Mouse (Mus musculus): ENCODE results near the gene Pcca.

DNA sequence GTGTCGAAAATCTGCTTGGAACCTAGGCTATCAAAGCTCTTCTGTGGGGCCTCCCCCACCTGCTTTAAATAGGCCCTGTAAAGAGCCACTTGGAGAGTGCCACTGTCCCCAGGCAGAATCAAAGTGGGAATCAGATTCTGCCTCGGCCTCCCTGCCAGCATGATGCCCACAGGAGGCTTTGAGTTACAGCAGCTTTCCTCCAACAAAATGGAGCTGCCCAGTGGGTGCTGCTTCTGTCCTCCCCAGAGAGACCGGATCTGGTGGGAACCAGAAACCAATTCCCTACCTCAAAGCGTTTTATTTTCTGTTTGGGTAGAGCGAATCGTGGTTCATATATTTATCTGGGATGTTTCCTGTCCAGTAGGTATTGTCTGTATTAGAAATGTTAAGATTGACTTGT, 341.5 kb downstream of the Pcca start:
- TF ChIP-seq CTCF (IDR thresholded peaks at IDR 0.05; ENCODE audit: extremely low read depth, insufficient read depth, insufficient read length, insufficient replicate concordance) (no peak), POLR2A (IDR thresholded peaks at IDR 0.05; ENCODE audit: low read depth, low read length) (no peak)
